Comparison of ENCODE assay signal across 24 mouse cellular contexts in genomic region chr6:41576526-41577097, GRCm38 (mm10). TPM values are rescaled to one million over a fixed set of nuclear protein-coding genes. Genes with fewer than 3 reads are reported as not detected.
DNase-seq lines count a peak whose midpoint lies in the region; ATAC-seq and TF ChIP-seq lines count a peak whose summit lies in the region.
"Had no signal": no experiment of that assay in that cellular context is flagged by ENCODE, and none has a peak within 500 bp of the region (broad histone marks: within the 10 kb centered on the region; RNA-seq: fewer than 3 reads in every experiment).

No protein-coding gene starts in this region.

- no peak for ATAC-seq in embryonic facial prominence, embryonic 11.5 days (replicated peaks; ENCODE audit: insufficient number of reproducible peaks, low FRiP score, low TSS enrichment, low read depth)
- peak; percentile 49 for ATAC-seq in lung, postnatal 0 days
- peak; percentile 29; the same call in 1 of the 2 replicates for ATAC-seq in embryonic facial prominence, embryonic 15.5 days (ENCODE audit: insufficient number of reproducible peaks, low FRiP score, low TSS enrichment, low read depth)
- peak; percentile 72 for ATAC-seq in stomach, embryonic 16.5 days (ENCODE audit: insufficient read depth, low FRiP score)
- ATAC-seq in forebrain, embryonic 13.5 days, result no peak
- ATAC-seq: activated CD4-positive, CD25-positive, alpha-beta regulatory T cell, adult 4 months had no signal

- TF ChIP-seq CTCF in lung, postnatal 0 days (IDR thresholded peaks at IDR 0.05), result no peak

- no peaks in the 10 kb centered on the region for H3K27me3 ChIP-seq in embryonic facial prominence, embryonic 11.5 days (ENCODE audit: control insufficient read depth, insufficient read depth, low read length)
- no peaks in the 10 kb centered on the region for H3K27me3 ChIP-seq in embryonic facial prominence, embryonic 10.5 days (replicated peaks; ENCODE audit: low read depth, poor library complexity, severe bottlenecking)
- no peaks in the 10 kb centered on the region for H3K27me3 ChIP-seq in lung, postnatal 0 days (replicated peaks; ENCODE audit: insufficient read depth, low read length)
- H3K27me3 ChIP-seq in embryonic facial prominence, embryonic 15.5 days, result no peaks in the 10 kb centered on the region
- no peaks in the 10 kb centered on the region for H3K27me3 ChIP-seq in stomach, embryonic 16.5 days (ENCODE audit: control insufficient read depth, insufficient read depth, low read length)
- H3K27me3 ChIP-seq in forebrain, embryonic 13.5 days, result no peaks in the 10 kb centered on the region
- H3K27me3 ChIP-seq: heart, embryonic 12.5 days; hindbrain, embryonic 12.5 days had no signal

- no peak overlapping the region for H3K4me3 ChIP-seq in embryonic facial prominence, embryonic 11.5 days (ENCODE audit: low read depth, low read length)
- H3K4me3 ChIP-seq in embryonic facial prominence, embryonic 10.5 days, result no peak overlapping the region
- no peak overlapping the region for H3K4me3 ChIP-seq in lung, postnatal 0 days (ENCODE audit: low read depth, low read length)
- no peak overlapping the region for H3K4me3 ChIP-seq in embryonic facial prominence, embryonic 15.5 days (replicated peaks)
- no peak overlapping the region for H3K4me3 ChIP-seq in stomach, embryonic 16.5 days (replicated peaks; ENCODE audit: low read length)
- no peak overlapping the region for H3K4me3 ChIP-seq in forebrain, embryonic 13.5 days
- H3K4me3 ChIP-seq: erythroblast, embryonic 14.5 days; heart, embryonic 12.5 days; hindbrain, embryonic 12.5 days; midbrain, embryonic 10.5 days had no signal

- H3K9me3 ChIP-seq in embryonic facial prominence, embryonic 11.5 days (replicated peaks; ENCODE audit: control insufficient read depth, low read length), result no peaks in the 10 kb centered on the region
- H3K9me3 ChIP-seq in embryonic facial prominence, embryonic 10.5 days, result no peaks in the 10 kb centered on the region
- H3K9me3 ChIP-seq in lung, postnatal 0 days (ENCODE audit: low read length), result no peaks in the 10 kb centered on the region
- no peaks in the 10 kb centered on the region for H3K9me3 ChIP-seq in embryonic facial prominence, embryonic 15.5 days (replicated peaks)
- H3K9me3 ChIP-seq in stomach, embryonic 16.5 days (replicated peaks; ENCODE audit: control insufficient read depth, low read length), result no peaks in the 10 kb centered on the region
- H3K9me3 ChIP-seq in forebrain, embryonic 13.5 days (replicated peaks), result no peaks in the 10 kb centered on the region
- H3K9me3 ChIP-seq: heart, embryonic 12.5 days; hindbrain, embryonic 12.5 days; midbrain, embryonic 10.5 days had no signal

- no peak overlapping the region for H3K4me2 ChIP-seq in embryonic facial prominence, embryonic 11.5 days (ENCODE audit: low read depth, low read length)
- no peak overlapping the region for H3K4me2 ChIP-seq in lung, postnatal 0 days (replicated peaks; ENCODE audit: low read depth, low read length)
- no peak overlapping the region for H3K4me2 ChIP-seq in embryonic facial prominence, embryonic 15.5 days (replicated peaks)
- no peak overlapping the region for H3K4me2 ChIP-seq in stomach, embryonic 16.5 days (ENCODE audit: low read depth, low read length)
- no peak overlapping the region for H3K4me2 ChIP-seq in forebrain, embryonic 13.5 days
- H3K4me2 ChIP-seq: heart, embryonic 12.5 days; hindbrain, embryonic 12.5 days had no signal

- 56% methylated on average over 5 of the region's 5 CpGs for WGBS in embryonic facial prominence, embryonic 11.5 days
- WGBS in embryonic facial prominence, embryonic 10.5 days, result 66% methylated on average over 5 of the region's 5 CpGs
- 42% methylated on average over 5 of the region's 5 CpGs for WGBS in lung, postnatal 0 days
- 41% methylated on average over 5 of the region's 5 CpGs for WGBS in embryonic facial prominence, embryonic 15.5 days
- 36% methylated on average over 5 of the region's 5 CpGs for WGBS in stomach, embryonic 16.5 days
- 47% methylated on average over 5 of the region's 5 CpGs for WGBS in forebrain, embryonic 13.5 days

- no peak overlapping the region for H3K27ac ChIP-seq in embryonic facial prominence, embryonic 11.5 days (replicated peaks; ENCODE audit: low read depth, low read length)
- no peak overlapping the region for H3K27ac ChIP-seq in embryonic facial prominence, embryonic 10.5 days (replicated peaks)
- no peak overlapping the region for H3K27ac ChIP-seq in lung, postnatal 0 days (ENCODE audit: low read length)
- 0 out of 2 replicates have a peak overlapping the region, but pooled peaks have one; percentile 48 for H3K27ac ChIP-seq in embryonic facial prominence, embryonic 15.5 days (replicated peaks)
- H3K27ac ChIP-seq in stomach, embryonic 16.5 days (ENCODE audit: low read length), result peak overlapping the region; percentile 81
- no peak overlapping the region for H3K27ac ChIP-seq in forebrain, embryonic 13.5 days
- H3K27ac ChIP-seq: hindbrain, embryonic 12.5 days; macrophage; midbrain, embryonic 10.5 days had no signal

- no peak for TF ChIP-seq EP300 in lung, postnatal 0 days (IDR thresholded peaks at IDR 0.05)

- no peaks in the 10 kb centered on the region for H3K4me1 ChIP-seq in embryonic facial prominence, embryonic 11.5 days (ENCODE audit: control insufficient read depth, insufficient read depth, low read length)
- H3K4me1 ChIP-seq in embryonic facial prominence, embryonic 10.5 days, result peaks cover 4% of the 10 kb centered on the region
- H3K4me1 ChIP-seq in lung, postnatal 0 days (ENCODE audit: insufficient read depth, low read depth, low read length), result no peaks in the 10 kb centered on the region
- H3K4me1 ChIP-seq in embryonic facial prominence, embryonic 15.5 days, result peaks cover 4% of the 10 kb centered on the region; the same call in 1 of the 2 replicates
- no peaks in the 10 kb centered on the region for H3K4me1 ChIP-seq in stomach, embryonic 16.5 days (ENCODE audit: control insufficient read depth, insufficient read depth, low read length)
- peaks cover 13% of the 10 kb centered on the region; the same call in 1 of the 2 replicates for H3K4me1 ChIP-seq in forebrain, embryonic 13.5 days
- H3K4me1 ChIP-seq: heart, embryonic 12.5 days; hindbrain, embryonic 12.5 days had no signal

- no peaks in the 10 kb centered on the region for H3K36me3 ChIP-seq in embryonic facial prominence, embryonic 11.5 days (replicated peaks; ENCODE audit: control insufficient read depth, insufficient read depth, low read depth, low read length)
- H3K36me3 ChIP-seq in embryonic facial prominence, embryonic 10.5 days (replicated peaks), result no peaks in the 10 kb centered on the region
- no peaks in the 10 kb centered on the region for H3K36me3 ChIP-seq in lung, postnatal 0 days (ENCODE audit: insufficient read depth, low read length)
- H3K36me3 ChIP-seq in embryonic facial prominence, embryonic 15.5 days, result no peaks in the 10 kb centered on the region
- H3K36me3 ChIP-seq in stomach, embryonic 16.5 days (ENCODE audit: control insufficient read depth, insufficient read depth, low read length), result no peaks in the 10 kb centered on the region
- no peaks in the 10 kb centered on the region for H3K36me3 ChIP-seq in forebrain, embryonic 13.5 days (ENCODE audit: poor library complexity, severe bottlenecking)
- H3K36me3 ChIP-seq: heart, embryonic 12.5 days; hindbrain, embryonic 12.5 days; midbrain, embryonic 10.5 days had no signal

- peak; percentile 3 for DNase-seq in embryonic facial prominence, embryonic 11.5 days (ENCODE audit: low spot score)
- no peak for DNase-seq in embryonic facial prominence, embryonic 10.5 days (ENCODE audit: low spot score)
- peak; percentile 33 for DNase-seq in lung, postnatal 0 days (ENCODE audit: low spot score)
- no peak for DNase-seq in lung, postnatal 4 days
- no peak for DNase-seq in cerebellum, postnatal 36 days
- DNase-seq: adrenal gland, postnatal 14 days; cerebellum, adult 11-12 months; heart, postnatal 14 days; kidney, adult 11 months; kidney, postnatal 14 days; liver; right cerebral cortex, adult 18-20 months; thymus, adult 18-20 months; thymus, postnatal 4 days had no signal

- H3K9ac ChIP-seq in embryonic facial prominence, embryonic 11.5 days (replicated peaks; ENCODE audit: low read length), result no peak overlapping the region
- no peak overlapping the region for H3K9ac ChIP-seq in lung, postnatal 0 days (replicated peaks; ENCODE audit: low read depth)
- no peak overlapping the region for H3K9ac ChIP-seq in embryonic facial prominence, embryonic 15.5 days
- H3K9ac ChIP-seq in stomach, embryonic 16.5 days (ENCODE audit: low read length), result no peak overlapping the region
- H3K9ac ChIP-seq in forebrain, embryonic 13.5 days, result no peak overlapping the region
- H3K9ac ChIP-seq: heart, embryonic 12.5 days; hindbrain, embryonic 12.5 days had no signal

RNA-seq across cellular contexts. Expression of gene Ephb6, which starts 28.7 kb away (rescaled TPM):
- 10.0 and 11.7 TPM in 2 replicates for polyA plus RNA-seq in embryonic facial prominence, embryonic 11.5 days (2014; fragmentation: Nextera tagmentation; extraction: Ambion mirVana)
- polyA plus RNA-seq in embryonic facial prominence, embryonic 10.5 days (2016; fragmentation: Nextera tagmentation; extraction: Ambion mirVana), result 16.8 and 18.3 TPM in 2 replicates
- polyA plus RNA-seq in lung, postnatal 0 days (2015; fragmentation: Nextera tagmentation; extraction: Ambion mirVana), result 5.5 and 6.2 TPM in 2 replicates
- polyA plus RNA-seq in embryonic facial prominence, embryonic 15.5 days (2015; fragmentation: Nextera tagmentation; extraction: Ambion mirVana), result 27.4 and 28.4 TPM in 2 replicates
- polyA plus RNA-seq in stomach, embryonic 16.5 days (2015; fragmentation: Nextera tagmentation; extraction: Ambion mirVana), result 11.0 and 11.7 TPM in 2 replicates
- polyA plus RNA-seq in forebrain, embryonic 13.5 days (2015; fragmentation: Nextera tagmentation; extraction: Ambion mirVana), result 19.2 TPM in 2 replicates

RNA-seq across cellular contexts. Expression of gene Prss2, which starts 55.0 kb away (rescaled TPM):
- polyA plus RNA-seq in embryonic facial prominence, embryonic 11.5 days (2014; fragmentation: Nextera tagmentation; extraction: Ambion mirVana), result not detected in 2 replicates
- polyA plus RNA-seq in embryonic facial prominence, embryonic 10.5 days (2016; fragmentation: Nextera tagmentation; extraction: Ambion mirVana), result not detected in 2 replicates
- not detected in 2 replicates for polyA plus RNA-seq in lung, postnatal 0 days (2015; fragmentation: Nextera tagmentation; extraction: Ambion mirVana)
- polyA plus RNA-seq in embryonic facial prominence, embryonic 15.5 days (2015; fragmentation: Nextera tagmentation; extraction: Ambion mirVana), result not detected in 2 replicates
- polyA plus RNA-seq in stomach, embryonic 16.5 days (2015; fragmentation: Nextera tagmentation; extraction: Ambion mirVana), result 197 and 293 TPM in 2 replicates
- not detected in 2 replicates for polyA plus RNA-seq in forebrain, embryonic 13.5 days (2015; fragmentation: Nextera tagmentation; extraction: Ambion mirVana)
- polyA plus RNA-seq: erythroblast, embryonic 14.5 days; heart, embryonic 12.5 days; hindbrain, embryonic 12.5 days; macrophage; midbrain, embryonic 10.5 days; neural tube, embryonic 11.5 days had no signal

RNA-seq across cellular contexts. Expression of gene Trpv6, which starts 59.6 kb away (rescaled TPM):
- polyA plus RNA-seq in embryonic facial prominence, embryonic 11.5 days (2014; fragmentation: Nextera tagmentation; extraction: Ambion mirVana), result 0.26 and 0.56 TPM in 2 replicates
- polyA plus RNA-seq in embryonic facial prominence, embryonic 10.5 days (2016; fragmentation: Nextera tagmentation; extraction: Ambion mirVana), result 0.36 and 0.45 TPM in 2 replicates
- 12.4 and 17.8 TPM in 2 replicates for polyA plus RNA-seq in lung, postnatal 0 days (2015; fragmentation: Nextera tagmentation; extraction: Ambion mirVana)
- 1.8 and 2.0 TPM in 2 replicates for polyA plus RNA-seq in embryonic facial prominence, embryonic 15.5 days (2015; fragmentation: Nextera tagmentation; extraction: Ambion mirVana)
- polyA plus RNA-seq in stomach, embryonic 16.5 days (2015; fragmentation: Nextera tagmentation; extraction: Ambion mirVana), result 10.0 and 10.9 TPM in 2 replicates
- 0.25 and 0.46 TPM in 2 replicates for polyA plus RNA-seq in forebrain, embryonic 13.5 days (2015; fragmentation: Nextera tagmentation; extraction: Ambion mirVana)
- polyA plus RNA-seq: macrophage had no signal

Comparison
In these comparisons a context has a peak if more than half of its experiments do, and no peak if none do; other contexts are left out.
1. ATAC-seq: peak in lung, postnatal 0 days (single experiment), embryonic facial prominence, embryonic 15.5 days (single experiment) and stomach, embryonic 16.5 days (single experiment); none in embryonic facial prominence, embryonic 11.5 days (single experiment) and forebrain, embryonic 13.5 days (single experiment).
2. DNase-seq: peak in embryonic facial prominence, embryonic 11.5 days (single experiment) and lung, postnatal 0 days (single experiment); none in embryonic facial prominence, embryonic 10.5 days (single experiment), lung, postnatal 4 days (0 of 2) and cerebellum, postnatal 36 days (0 of 2).
3. H3K27ac ChIP-seq: peak in embryonic facial prominence, embryonic 15.5 days (single experiment) and stomach, embryonic 16.5 days (single experiment); none in embryonic facial prominence, embryonic 11.5 days (single experiment), embryonic facial prominence, embryonic 10.5 days (single experiment), lung, postnatal 0 days (single experiment) and forebrain, embryonic 13.5 days (single experiment).
4. RNA of gene Prss2, which starts 55.0 kb away (polyA plus RNA-seq): 197 to 293 TPM in stomach, embryonic 16.5 days; not detected in embryonic facial prominence, embryonic 11.5 days, not detected in embryonic facial prominence, embryonic 10.5 days, not detected in lung, postnatal 0 days, not detected in embryonic facial prominence, embryonic 15.5 days and not detected in forebrain, embryonic 13.5 days; every median in the first group is over 100 times any median in the second.